Mouse (Mus musculus): Measurements from ENCODE around the gene Baz2b. TPM values are rescaled to one million over a fixed set of nuclear protein-coding genes. Genes with fewer than 3 reads are reported as not detected.

Baz2b gene
- polyA plus RNA-seq, 1 experiment, result 46.2 TPM

- DNase-seq, result no peak
- 84% methylated on average over 3 of the region's 3 CpGs for WGBS
- Histone ChIP-seq H3K4me1 (ENCODE audit: control insufficient read depth, insufficient read depth, low read length) (peaks cover 3% of the 10 kb centered on the region; the same call in 1 of the 2 replicates), H3K27me3 (ENCODE audit: control insufficient read depth, insufficient read depth, low read length) (no peaks in the 10 kb centered on the region), H3K4me3 (replicated peaks; ENCODE audit: insufficient read depth, low read depth, low read length) (no peak overlapping the region), H3K27ac (ENCODE audit: insufficient read depth, low read length) (no peak overlapping the region)
- TF ChIP-seq CTCF (IDR thresholded peaks at IDR 0.05; ENCODE audit: borderline replicate concordance, insufficient read depth, low read depth, low read length) (no peak), POLR2A (IDR thresholded peaks at IDR 0.05; ENCODE audit: borderline replicate concordance, insufficient read depth, low read length) (no peak)
These were observed 100.6 kb downstream of the Baz2b start for GRCm38 (mm10) chr2:60109001-60109400.

GRCm38 (mm10) chr2:60096625-60097024, 113.0 kb downstream of the Baz2b start:
- no peak for DNase-seq
- Histone ChIP-seq H3K27me3 (ENCODE audit: control insufficient read depth, insufficient read depth, low read length) (no peaks in the 10 kb centered on the region), H3K4me1 (ENCODE audit: control insufficient read depth, insufficient read depth, low read length) (no peaks in the 10 kb centered on the region), H3K4me3 (replicated peaks; ENCODE audit: insufficient read depth, low read depth, low read length) (no peak overlapping the region), H3K27ac (ENCODE audit: insufficient read depth, low read length) (no peak overlapping the region)
- 81% methylated on average over 4 of the region's 4 CpGs for WGBS
- no peak for TF ChIP-seq POLR2A (IDR thresholded peaks at IDR 0.05; ENCODE audit: borderline replicate concordance, insufficient read depth, low read length)
- no peak for TF ChIP-seq CTCF (IDR thresholded peaks at IDR 0.05; ENCODE audit: borderline replicate concordance, insufficient read depth, low read depth, low read length)

- DNase-seq, result no peak
- no peak overlapping the region for H3K4me3 ChIP-seq (replicated peaks; ENCODE audit: insufficient read depth, low read depth, low read length)
- TF ChIP-seq POLR2A (IDR thresholded peaks at IDR 0.05; ENCODE audit: borderline replicate concordance, insufficient read depth, low read length), result no peak
- TF ChIP-seq CTCF (IDR thresholded peaks at IDR 0.05; ENCODE audit: borderline replicate concordance, insufficient read depth, low read depth, low read length), result no peak
- no peaks in the 10 kb centered on the region for H3K27me3 ChIP-seq (ENCODE audit: control insufficient read depth, insufficient read depth, low read length)
- peaks cover 9% of the 10 kb centered on the region; the same call in 1 of the 2 replicates for H3K4me1 ChIP-seq (ENCODE audit: control insufficient read depth, insufficient read depth, low read length)
- WGBS, result 51% methylated on average over 6 of the region's 6 CpGs
- no peak overlapping the region for H3K27ac ChIP-seq (ENCODE audit: insufficient read depth, low read length)
These were observed 119.4 kb downstream of the Baz2b start for GRCm38 (mm10) chr2:60090280-60090679.

GRCm38 (mm10) chr2:60089528-60090247, 120.0 kb downstream of the Baz2b start:
- no peak overlapping the region for H3K27ac ChIP-seq (ENCODE audit: insufficient read depth, low read length)
- H3K4me1 ChIP-seq (ENCODE audit: control insufficient read depth, insufficient read depth, low read length), result peaks cover 9% of the 10 kb centered on the region; the same call in 1 of the 2 replicates
- no peak overlapping the region for H3K4me3 ChIP-seq (replicated peaks; ENCODE audit: insufficient read depth, low read depth, low read length)
- no peaks in the 10 kb centered on the region for H3K27me3 ChIP-seq (ENCODE audit: control insufficient read depth, insufficient read depth, low read length)
- TF ChIP-seq POLR2A (IDR thresholded peaks at IDR 0.05; ENCODE audit: borderline replicate concordance, insufficient read depth, low read length), result no peak
- TF ChIP-seq CTCF (IDR thresholded peaks at IDR 0.05; ENCODE audit: borderline replicate concordance, insufficient read depth, low read depth, low read length), result no peak
- WGBS, result 65% methylated on average over 15 of the region's 15 CpGs
- no peak for DNase-seq

- H3K27ac ChIP-seq (ENCODE audit: insufficient read depth, low read length), result no peak overlapping the region
- 85% methylated on average over 14 of the region's 14 CpGs for WGBS
These were observed 120.7 kb downstream of the Baz2b start for GRCm38 (mm10) chr2:60088785-60089527.

GRCm38 (mm10) chr2:60086197-60086903, 123.3 kb downstream of the Baz2b start:
- peak in 1 of 2 experiments; percentile 56 for DNase-seq
- 46% methylated on average over 8 of the region's 8 CpGs for WGBS
- Histone ChIP-seq H3K27ac (ENCODE audit: insufficient read depth, low read length) (no peak overlapping the region), H3K27me3 (ENCODE audit: control insufficient read depth, insufficient read depth, low read length) (no peaks in the 10 kb centered on the region), H3K4me3 (replicated peaks; ENCODE audit: insufficient read depth, low read depth, low read length) (no peak overlapping the region), H3K4me1 (ENCODE audit: control insufficient read depth, insufficient read depth, low read length) (peaks cover 14% of the 10 kb centered on the region; the same call in 1 of the 2 replicates)
- TF ChIP-seq CTCF (IDR thresholded peaks at IDR 0.05; ENCODE audit: borderline replicate concordance, insufficient read depth, low read depth, low read length) (no peak), POLR2A (IDR thresholded peaks at IDR 0.05; ENCODE audit: borderline replicate concordance, insufficient read depth, low read length) (no peak)

More at GRCm38 (mm10) chr2:60088785-60089527, 120.7 kb downstream of the Baz2b start:
- Histone ChIP-seq H3K27me3 (ENCODE audit: control insufficient read depth, insufficient read depth, low read length) (no peaks in the 10 kb centered on the region), H3K4me3 (replicated peaks; ENCODE audit: insufficient read depth, low read depth, low read length) (no peak overlapping the region), H3K4me1 (ENCODE audit: control insufficient read depth, insufficient read depth, low read length) (peaks cover 9% of the 10 kb centered on the region; the same call in 1 of the 2 replicates)
- TF ChIP-seq POLR2A (IDR thresholded peaks at IDR 0.05; ENCODE audit: borderline replicate concordance, insufficient read depth, low read length) (no peak), CTCF (IDR thresholded peaks at IDR 0.05; ENCODE audit: borderline replicate concordance, insufficient read depth, low read depth, low read length) (no peak)
- no peak for DNase-seq

GRCm38 (mm10) chr2:60084823-60085222, 124.8 kb downstream of the Baz2b start:
- peaks cover 19% of the 10 kb centered on the region for H3K4me1 ChIP-seq (ENCODE audit: control insufficient read depth, insufficient read depth, low read length)
- no peak overlapping the region for H3K27ac ChIP-seq (ENCODE audit: insufficient read depth, low read length)
- H3K27me3 ChIP-seq (ENCODE audit: control insufficient read depth, insufficient read depth, low read length), result no peaks in the 10 kb centered on the region
- no peak for TF ChIP-seq POLR2A (IDR thresholded peaks at IDR 0.05; ENCODE audit: borderline replicate concordance, insufficient read depth, low read length)
- TF ChIP-seq CTCF (IDR thresholded peaks at IDR 0.05; ENCODE audit: borderline replicate concordance, insufficient read depth, low read depth, low read length), result no peak
- H3K4me3 ChIP-seq (replicated peaks; ENCODE audit: insufficient read depth, low read depth, low read length), result no peak overlapping the region
- no peak for DNase-seq
- 100% methylated on average over 1 of the region's 1 CpGs for WGBS
